Mouse (Mus musculus): ENCODE measurements around the gene Smc5. TPM values are rescaled to one million over a fixed set of nuclear protein-coding genes. Genes with fewer than 3 reads are reported as not detected.
A peak's percentile ranks its signal among the peaks of the same experiment; 100 is the strongest.

Smc5 gene
- polyA plus RNA-seq, 1 experiment from 2014 or later: 42.2 TPM

DNA sequence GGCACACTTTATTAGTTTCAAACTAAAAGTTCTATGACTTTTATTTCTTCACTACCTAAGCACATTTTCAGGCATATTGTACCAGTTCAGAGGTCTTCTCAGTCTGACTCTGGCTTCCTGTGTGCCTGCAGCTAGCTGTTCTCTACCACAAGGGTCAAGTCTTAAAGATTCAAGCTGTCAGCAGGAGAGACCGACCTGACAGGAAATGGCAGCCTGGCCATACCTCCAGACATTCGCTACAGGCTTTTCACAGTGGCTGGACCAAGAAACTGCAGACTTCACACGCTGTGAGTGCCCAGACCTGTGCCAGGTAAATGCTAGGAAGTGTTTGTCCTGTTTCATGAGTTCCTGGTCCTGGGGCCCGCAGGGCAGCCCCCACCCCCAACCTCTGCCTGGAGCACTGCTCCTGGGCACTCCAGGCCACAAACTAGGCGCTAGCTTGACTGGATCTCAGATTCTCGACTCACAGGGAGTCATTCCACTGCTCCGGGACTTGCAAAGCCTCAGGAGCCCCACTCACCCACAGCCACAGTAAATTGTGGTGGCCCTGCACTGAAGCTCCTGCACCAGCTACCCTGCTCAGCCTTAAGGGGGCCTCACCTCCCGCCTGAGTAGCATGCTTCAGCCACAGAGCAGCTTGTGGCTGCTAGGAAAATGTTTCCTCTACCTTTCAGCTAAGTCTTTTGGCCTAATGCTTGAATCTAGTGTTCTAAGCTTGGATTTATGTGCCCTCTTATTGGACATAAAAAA, 8.4 kb upstream of the Smc5 start:
- Histone ChIP-seq H3K4me2 (no peak overlapping the region), H3K9me3 (no peaks in the 10 kb centered on the region), H3K9ac (no peak overlapping the region), H3K4me3 (no peak overlapping the region), H3K36me3 (no peaks in the 10 kb centered on the region), H3K27ac (no peak overlapping the region), H3K4me1 (no peaks in the 10 kb centered on the region), H3K27me3 (no peaks in the 10 kb centered on the region)
- 0 out of 2 replicates have a peak, but pooled peaks have one; percentile 32 for ATAC-seq (ENCODE audit: insufficient number of reproducible peaks, insufficient read depth, low FRiP score, low TSS enrichment, low read depth)
- WGBS: 43% methylated on average over 8 of the region's 8 CpGs

DNA sequence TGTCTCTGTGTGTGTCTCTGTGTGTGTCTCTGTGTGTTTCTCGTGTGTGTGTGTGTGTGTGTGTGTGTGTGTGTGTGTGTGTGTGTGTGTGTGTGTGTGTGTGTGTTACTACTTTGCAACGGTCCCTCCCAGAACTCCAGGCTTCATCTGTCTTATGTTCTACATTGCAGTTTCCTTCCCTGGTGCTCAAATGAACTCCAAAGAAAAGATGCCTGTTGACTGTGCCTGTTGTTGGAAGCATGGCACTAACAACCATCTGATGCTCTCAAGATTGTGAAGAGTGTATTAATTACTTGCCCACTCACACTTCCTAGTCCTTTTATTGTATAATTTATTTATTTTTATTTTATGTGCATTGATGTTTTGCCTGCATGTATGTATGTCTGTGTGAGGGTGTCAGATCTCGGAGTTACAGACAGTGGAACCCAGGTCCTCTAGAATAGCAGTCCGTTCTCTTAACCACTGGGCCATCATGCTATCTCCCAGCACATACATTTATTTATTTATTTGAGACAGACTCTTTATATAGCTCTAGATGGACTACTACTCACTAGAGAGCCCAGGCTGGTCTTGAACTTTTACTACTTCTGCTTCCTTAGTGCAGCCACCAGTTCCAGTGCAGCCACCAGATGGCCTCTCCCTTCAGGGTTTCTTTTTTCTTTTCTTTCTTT, 492 bp upstream of the Smc5 start:
- H3K4me2 ChIP-seq: peak overlapping the region; percentile 65
- peak overlapping the region; percentile 96 for H3K9ac ChIP-seq
- H3K36me3 ChIP-seq: no peaks in the 10 kb centered on the region
- peak overlapping the region; percentile 87 for H3K4me3 ChIP-seq
- no peaks in the 10 kb centered on the region for H3K9me3 ChIP-seq
- peak overlapping the region; percentile 81; the same call in 1 of the 2 replicates for H3K27ac ChIP-seq
- 95% methylated on average over 2 of the region's 4 CpGs for WGBS
- H3K27me3 ChIP-seq: no peaks in the 10 kb centered on the region
- 0 out of 2 replicates have a peak, but pooled peaks have one; percentile 1 for ATAC-seq (ENCODE audit: insufficient number of reproducible peaks, insufficient read depth, low FRiP score, low TSS enrichment, low read depth)
- peaks cover 8% of the 10 kb centered on the region for H3K4me1 ChIP-seq

DNA sequence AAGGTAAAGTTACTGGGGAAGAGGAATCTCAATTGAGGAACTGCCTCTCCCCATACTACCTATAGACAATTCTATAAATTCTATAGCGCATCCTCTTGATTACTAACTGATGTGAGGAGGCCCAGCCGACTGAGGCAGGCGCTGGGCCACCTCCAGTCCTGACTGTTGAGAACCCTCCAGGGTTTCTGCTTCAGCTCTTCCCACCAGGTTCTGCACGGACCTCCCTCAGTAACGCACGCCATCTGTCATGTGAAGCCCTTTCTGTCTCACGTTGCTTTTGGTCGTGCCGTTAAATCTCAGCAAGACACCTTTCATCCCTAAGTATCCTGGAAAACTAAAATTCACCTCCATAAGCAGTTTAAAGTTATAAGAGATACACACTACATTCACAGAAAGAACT, 16.9 kb downstream of the Smc5 start:
- H3K27ac ChIP-seq: no peak overlapping the region
- WGBS: 65% methylated on average over 9 of the region's 9 CpGs
- ATAC-seq (ENCODE audit: insufficient number of reproducible peaks, insufficient read depth, low FRiP score, low TSS enrichment, low read depth): no peak
- no peaks in the 10 kb centered on the region for H3K27me3 ChIP-seq
- no peaks in the 10 kb centered on the region for H3K9me3 ChIP-seq
- H3K4me2 ChIP-seq: no peak overlapping the region
- no peaks in the 10 kb centered on the region for H3K4me1 ChIP-seq
- H3K4me3 ChIP-seq: no peak overlapping the region
- peaks cover 53% of the 10 kb centered on the region for H3K36me3 ChIP-seq
- H3K9ac ChIP-seq: no peak overlapping the region

DNA sequence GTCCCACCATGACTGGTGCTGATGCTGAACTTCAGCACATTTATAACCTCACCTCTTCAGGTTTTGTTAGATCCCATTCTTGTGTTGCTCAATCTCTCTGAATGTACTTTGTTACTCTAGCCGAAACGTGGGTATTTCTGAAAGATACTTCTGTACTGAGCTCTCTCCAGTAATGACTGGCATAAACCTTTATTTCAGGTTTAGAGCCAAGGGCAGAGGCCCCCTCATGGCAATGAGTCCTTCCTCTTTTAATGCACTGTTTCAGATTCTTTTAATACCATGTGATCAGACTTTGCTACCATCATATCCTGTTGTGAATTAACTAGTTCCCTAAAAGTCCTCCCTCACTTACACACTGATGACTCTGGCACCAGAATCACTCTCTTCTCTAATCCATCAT, 27.2 kb downstream of the Smc5 start:
- ATAC-seq (ENCODE audit: insufficient number of reproducible peaks, insufficient read depth, low FRiP score, low TSS enrichment, low read depth): no peak
- Histone ChIP-seq H3K27me3 (no peaks in the 10 kb centered on the region), H3K9ac (no peak overlapping the region), H3K9me3 (no peaks in the 10 kb centered on the region), H3K4me1 (no peaks in the 10 kb centered on the region), H3K27ac (no peak overlapping the region), H3K4me2 (no peak overlapping the region), H3K36me3 (peaks cover 49% of the 10 kb centered on the region), H3K4me3 (no peak overlapping the region)
- 93% methylated on average over 2 of the region's 2 CpGs for WGBS

GRCm38 (mm10) chr19:23225065-23225464, 48.6 kb downstream of the Smc5 start:
- Histone ChIP-seq H3K9ac (no peak overlapping the region), H3K9me3 (no peaks in the 10 kb centered on the region), H3K27me3 (no peaks in the 10 kb centered on the region), H3K4me1 (no peaks in the 10 kb centered on the region), H3K4me2 (no peak overlapping the region), H3K27ac (no peak overlapping the region), H3K36me3 (peaks cover 49% of the 10 kb centered on the region), H3K4me3 (no peak overlapping the region)
- 54% methylated on average over 4 of the region's 4 CpGs for WGBS
- no peak for ATAC-seq (ENCODE audit: insufficient number of reproducible peaks, insufficient read depth, low FRiP score, low TSS enrichment, low read depth)

DNA sequence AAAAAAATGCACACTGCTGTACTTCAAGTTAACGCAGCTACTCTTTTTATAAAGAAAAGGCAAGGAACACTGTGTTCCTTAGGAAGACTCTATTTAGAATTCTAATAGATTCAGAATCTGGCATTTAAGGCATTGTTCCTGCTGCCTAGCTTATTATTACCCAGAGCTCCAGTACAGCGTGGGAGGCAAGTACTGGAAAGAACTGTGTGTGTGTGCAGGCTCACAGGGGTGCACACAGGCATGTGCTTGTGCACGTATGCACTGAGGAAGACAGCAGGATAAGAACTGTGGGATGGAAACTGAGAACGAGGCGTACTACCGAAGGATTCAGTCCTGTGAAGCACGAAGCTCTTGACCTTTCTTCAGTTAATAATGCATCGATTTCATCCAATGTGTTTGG, 59.4 kb downstream of the Smc5 start:
- Histone ChIP-seq H3K4me1 (no peaks in the 10 kb centered on the region), H3K36me3 (peaks cover 63% of the 10 kb centered on the region)

DNA sequence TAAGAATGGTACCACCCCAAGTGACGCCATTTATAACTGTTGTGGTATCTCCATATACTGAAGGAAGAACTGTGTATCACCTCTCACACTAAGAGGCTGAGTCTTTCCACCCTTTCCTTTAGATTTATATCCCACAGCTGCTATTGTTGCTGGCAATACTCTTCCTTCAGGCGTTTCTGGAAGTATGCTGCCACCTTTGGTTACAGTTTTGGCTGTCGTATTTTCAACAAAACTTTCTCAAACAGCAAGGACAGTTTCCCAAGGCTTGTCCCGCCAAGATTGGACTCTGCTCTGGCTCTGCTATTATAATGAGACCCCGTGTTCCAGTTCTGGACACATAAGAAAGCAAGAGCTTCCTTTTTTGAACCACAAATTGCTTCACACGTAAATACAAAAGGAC, 62.4 kb downstream of the Smc5 start:
- Histone ChIP-seq H3K4me2 (no peak overlapping the region), H3K27me3 (no peaks in the 10 kb centered on the region), H3K27ac (no peak overlapping the region), H3K9ac (no peak overlapping the region), H3K4me1 (no peaks in the 10 kb centered on the region), H3K4me3 (no peak overlapping the region), H3K36me3 (peaks cover 56% of the 10 kb centered on the region), H3K9me3 (no peaks in the 10 kb centered on the region)
- WGBS: 83% methylated on average over 6 of the region's 6 CpGs
- ATAC-seq (ENCODE audit: insufficient number of reproducible peaks, insufficient read depth, low FRiP score, low TSS enrichment, low read depth): no peak

More for the DNA sequence above, 59.4 kb downstream of the Smc5 start:
- no peak overlapping the region for H3K27ac ChIP-seq
- no peaks in the 10 kb centered on the region for H3K27me3 ChIP-seq
- ATAC-seq (ENCODE audit: insufficient number of reproducible peaks, insufficient read depth, low FRiP score, low TSS enrichment, low read depth): no peak
- H3K4me3 ChIP-seq: no peak overlapping the region
- H3K9ac ChIP-seq: no peak overlapping the region
- 94% methylated on average over 8 of the region's 8 CpGs for WGBS
- no peak overlapping the region for H3K4me2 ChIP-seq
- no peaks in the 10 kb centered on the region for H3K9me3 ChIP-seq

GRCm38 (mm10) chr19:23203505-23204053, 70.1 kb downstream of the Smc5 start:
- peaks cover 54% of the 10 kb centered on the region for H3K36me3 ChIP-seq
- H3K27me3 ChIP-seq: no peaks in the 10 kb centered on the region
- 96% methylated on average over 3 of the region's 3 CpGs for WGBS
- H3K9ac ChIP-seq: no peak overlapping the region
- H3K27ac ChIP-seq: no peak overlapping the region
- H3K9me3 ChIP-seq: peaks cover 10% of the 10 kb centered on the region; the same call in 1 of the 2 replicates
- H3K4me1 ChIP-seq: no peaks in the 10 kb centered on the region
- H3K4me2 ChIP-seq: no peak overlapping the region
- ATAC-seq (ENCODE audit: insufficient number of reproducible peaks, insufficient read depth, low FRiP score, low TSS enrichment, low read depth): no peak
- H3K4me3 ChIP-seq: no peak overlapping the region

DNA sequence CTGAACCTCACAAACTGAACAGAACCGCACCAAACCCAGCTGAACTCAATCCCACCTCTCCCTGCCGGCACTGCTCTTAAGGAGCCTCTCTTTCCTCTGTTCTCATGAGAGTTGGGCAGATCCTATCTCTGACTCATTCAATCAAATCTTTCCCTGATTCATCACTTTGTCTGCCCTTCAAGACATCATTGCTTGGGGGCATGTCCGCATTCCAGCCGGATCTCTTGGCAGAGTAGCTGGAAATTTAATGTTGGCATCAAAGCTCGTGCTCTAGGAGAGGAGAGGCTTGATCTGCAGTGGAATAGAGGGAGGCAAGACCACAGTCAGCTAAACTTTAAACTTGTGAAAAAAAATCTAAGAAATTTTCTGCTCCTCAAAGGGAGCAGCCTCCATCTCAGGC, 71.6 kb downstream of the Smc5 start:
- no peak overlapping the region for H3K27ac ChIP-seq
- H3K4me3 ChIP-seq: no peak overlapping the region
- WGBS: 94% methylated on average over 5 of the region's 5 CpGs
- peaks cover 10% of the 10 kb centered on the region; the same call in 1 of the 2 replicates for H3K9me3 ChIP-seq
- H3K4me2 ChIP-seq: no peak overlapping the region
- no peaks in the 10 kb centered on the region for H3K27me3 ChIP-seq
- peaks cover 58% of the 10 kb centered on the region for H3K36me3 ChIP-seq
- no peaks in the 10 kb centered on the region for H3K4me1 ChIP-seq
- no peak for ATAC-seq (ENCODE audit: insufficient number of reproducible peaks, insufficient read depth, low FRiP score, low TSS enrichment, low read depth)
- H3K9ac ChIP-seq: no peak overlapping the region

DNA sequence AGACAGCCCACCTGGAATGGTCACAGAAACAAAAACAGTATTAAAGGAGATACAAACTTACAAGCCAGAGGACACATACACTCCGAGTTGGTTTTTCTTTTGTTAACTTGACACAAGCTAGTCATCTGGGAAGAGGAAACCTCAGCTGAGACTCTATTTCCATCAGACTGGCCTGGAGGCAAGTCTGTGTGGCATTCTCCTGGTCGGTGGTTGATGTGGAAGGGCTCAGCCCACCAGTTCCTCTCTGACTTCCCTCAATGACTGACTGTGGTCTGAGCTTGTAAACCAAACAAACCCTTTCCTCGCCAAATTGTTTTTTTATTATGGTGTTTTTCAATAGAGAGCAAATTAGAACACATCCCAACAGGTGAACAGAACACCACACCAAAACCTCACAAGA, 80.6 kb downstream of the Smc5 start:
- WGBS: 54% methylated on average over 3 of the region's 3 CpGs
- ATAC-seq (ENCODE audit: insufficient number of reproducible peaks, insufficient read depth, low FRiP score, low TSS enrichment, low read depth): no peak
- Histone ChIP-seq H3K27me3 (no peaks in the 10 kb centered on the region), H3K4me1 (no peaks in the 10 kb centered on the region), H3K9ac (no peak overlapping the region), H3K4me2 (no peak overlapping the region), H3K36me3 (peaks cover 13% of the 10 kb centered on the region; the same call in 1 of the 2 replicates), H3K27ac (no peak overlapping the region), H3K4me3 (no peak overlapping the region), H3K9me3 (no peaks in the 10 kb centered on the region)

- Histone ChIP-seq H3K4me2 (no peak overlapping the region), H3K36me3 (peaks cover 9% of the 10 kb centered on the region; the same call in 1 of the 2 replicates), H3K4me1 (no peaks in the 10 kb centered on the region), H3K4me3 (no peak overlapping the region), H3K27ac (no peak overlapping the region), H3K27me3 (no peaks in the 10 kb centered on the region), H3K9me3 (no peaks in the 10 kb centered on the region), H3K9ac (no peak overlapping the region)
- 95% methylated on average over 6 of the region's 6 CpGs for WGBS
- ATAC-seq (ENCODE audit: insufficient number of reproducible peaks, insufficient read depth, low FRiP score, low TSS enrichment, low read depth): no peak
These were observed 82.2 kb downstream of the Smc5 start for GRCm38 (mm10) chr19:23191486-23191885.

- no peak overlapping the region for H3K27ac ChIP-seq
- H3K27me3 ChIP-seq: no peaks in the 10 kb centered on the region
- H3K36me3 ChIP-seq: 0 out of 2 replicates have a peak, but pooled peaks cover 6% of the 10 kb centered on the region
- H3K9ac ChIP-seq: no peak overlapping the region
- no peak overlapping the region for H3K4me3 ChIP-seq
- H3K4me2 ChIP-seq: no peak overlapping the region
- WGBS: 85% methylated on average over 1 of the region's 1 CpGs
- no peak for ATAC-seq (ENCODE audit: insufficient number of reproducible peaks, insufficient read depth, low FRiP score, low TSS enrichment, low read depth)
- H3K9me3 ChIP-seq: no peaks in the 10 kb centered on the region
- H3K4me1 ChIP-seq: no peaks in the 10 kb centered on the region
These were observed 84.0 kb downstream of the Smc5 start for GRCm38 (mm10) chr19:23189744-23190143.
